Mouse (Mus musculus): ENCODE results near the gene Amn1.
"Not testable (repeated sequence)": the region's sequence is repeated elsewhere in the genome, so short reads cannot be mapped to it uniquely, and the experiment has no call there.

The Amn1 gene

GRCm38 (mm10) chr6:149188041-149188924 lies at the start of gene Amn1:
Amn1 (minus strand) TSS chr6:149188712.
- in situ Hi-C loops (cut with MboI; ENCODE audit: low pct_unique_long_range_greater_than_20kb in 1 of 2, low sequenced_read_pairs in 2 of 2, unreplicated experiment in 1 of 2) = no loop called here

GRCm38 (mm10) chr6:149236807-149237206 lies 48.3 kb upstream of the Amn1 start:
- in situ Hi-C loops (cut with MboI; ENCODE audit: low pct_unique_long_range_greater_than_20kb in 1 of 2, low sequenced_read_pairs in 2 of 2, unreplicated experiment in 1 of 2) = no loop called here

GRCm38 (mm10) chr6:149233918-149234317 lies 45.4 kb upstream of the Amn1 start:
- in situ Hi-C loops (cut with MboI; ENCODE audit: low pct_unique_long_range_greater_than_20kb in 1 of 2, low sequenced_read_pairs in 2 of 2, unreplicated experiment in 1 of 2) = no loop called here

GRCm38 (mm10) chr6:149224751-149225150 lies 36.2 kb upstream of the Amn1 start:
- in situ Hi-C loops (cut with MboI; ENCODE audit: low pct_unique_long_range_greater_than_20kb in 1 of 2, low sequenced_read_pairs in 2 of 2, unreplicated experiment in 1 of 2) = no loop called here

GRCm38 (mm10) chr6:149221296-149221695 lies 32.8 kb upstream of the Amn1 start:
- in situ Hi-C loops (cut with MboI; ENCODE audit: low pct_unique_long_range_greater_than_20kb in 1 of 2, low sequenced_read_pairs in 2 of 2, unreplicated experiment in 1 of 2) = no loop called here

GRCm38 (mm10) chr6:149198572-149198971 lies 10.1 kb upstream of the Amn1 start:
- in situ Hi-C loops (cut with MboI; ENCODE audit: low pct_unique_long_range_greater_than_20kb in 1 of 2, low sequenced_read_pairs in 2 of 2, unreplicated experiment in 1 of 2) = no loop called here

GRCm38 (mm10) chr6:149197116-149197515 lies 8.6 kb upstream of the Amn1 start:
- in situ Hi-C loops (cut with MboI; ENCODE audit: low pct_unique_long_range_greater_than_20kb in 1 of 2, low sequenced_read_pairs in 2 of 2, unreplicated experiment in 1 of 2) = no loop called here

GRCm38 (mm10) chr6:149193276-149193905 lies 4.9 kb upstream of the Amn1 start:
- in situ Hi-C loops (cut with MboI; ENCODE audit: low pct_unique_long_range_greater_than_20kb in 1 of 2, low sequenced_read_pairs in 2 of 2, unreplicated experiment in 1 of 2) = no loop called here

- in situ Hi-C loops (cut with MboI; ENCODE audit: low pct_unique_long_range_greater_than_20kb in 1 of 2, low sequenced_read_pairs in 2 of 2, unreplicated experiment in 1 of 2) = not testable (repeated sequence)
Measured at GRCm38 (mm10) chr6:149191951-149192350, 3.4 kb upstream of the Amn1 start.

GRCm38 (mm10) chr6:149189340-149189922 lies 919 bp upstream of the Amn1 start:
- in situ Hi-C loops (cut with MboI; ENCODE audit: low pct_unique_long_range_greater_than_20kb in 1 of 2, low sequenced_read_pairs in 2 of 2, unreplicated experiment in 1 of 2) = no loop called here

GRCm38 (mm10) chr6:149188925-149189257 lies 379 bp upstream of the Amn1 start:
- in situ Hi-C loops (cut with MboI; ENCODE audit: low pct_unique_long_range_greater_than_20kb in 1 of 2, low sequenced_read_pairs in 2 of 2, unreplicated experiment in 1 of 2) = no loop called here

- in situ Hi-C loops (cut with MboI; ENCODE audit: low pct_unique_long_range_greater_than_20kb in 1 of 2, low sequenced_read_pairs in 2 of 2, unreplicated experiment in 1 of 2) = no loop called here
Measured at GRCm38 (mm10) chr6:149187371-149187770, 1.1 kb downstream of the Amn1 start.

- in situ Hi-C loops (cut with MboI; ENCODE audit: low pct_unique_long_range_greater_than_20kb in 1 of 2, low sequenced_read_pairs in 2 of 2, unreplicated experiment in 1 of 2) = no loop called here
Measured at GRCm38 (mm10) chr6:149184007-149184406, 4.5 kb downstream of the Amn1 start.

GRCm38 (mm10) chr6:149179064-149179463 lies 9.4 kb downstream of the Amn1 start:
- in situ Hi-C loops (cut with MboI; ENCODE audit: low pct_unique_long_range_greater_than_20kb in 1 of 2, low sequenced_read_pairs in 2 of 2, unreplicated experiment in 1 of 2) = no loop called here

GRCm38 (mm10) chr6:149174932-149175570 lies 13.5 kb downstream of the Amn1 start:
- in situ Hi-C loops (cut with MboI; ENCODE audit: low pct_unique_long_range_greater_than_20kb in 1 of 2, low sequenced_read_pairs in 2 of 2, unreplicated experiment in 1 of 2) = no loop called here

- in situ Hi-C loops (cut with MboI; ENCODE audit: low pct_unique_long_range_greater_than_20kb in 1 of 2, low sequenced_read_pairs in 2 of 2, unreplicated experiment in 1 of 2) = no loop called here
Measured at GRCm38 (mm10) chr6:149173831-149174625, 14.5 kb downstream of the Amn1 start.

- in situ Hi-C loops (cut with MboI; ENCODE audit: low pct_unique_long_range_greater_than_20kb in 1 of 2, low sequenced_read_pairs in 2 of 2, unreplicated experiment in 1 of 2) = not testable (repeated sequence)
Measured at GRCm38 (mm10) chr6:149169965-149170364, 18.5 kb downstream of the Amn1 start.

GRCm38 (mm10) chr6:149168436-149168835 lies 20.1 kb downstream of the Amn1 start:
- in situ Hi-C loops (cut with MboI; ENCODE audit: low pct_unique_long_range_greater_than_20kb in 1 of 2, low sequenced_read_pairs in 2 of 2, unreplicated experiment in 1 of 2) = no loop called here
